Mouse (Mus musculus): Measurements from ENCODE around the gene Mei4. TPM values are rescaled to one million over a fixed set of nuclear protein-coding genes. Genes with fewer than 3 reads are reported as not detected.

The Mei4 gene
- polyA plus RNA-seq, 1 experiment from 2014 or later: 0.60 TPM

DNA sequence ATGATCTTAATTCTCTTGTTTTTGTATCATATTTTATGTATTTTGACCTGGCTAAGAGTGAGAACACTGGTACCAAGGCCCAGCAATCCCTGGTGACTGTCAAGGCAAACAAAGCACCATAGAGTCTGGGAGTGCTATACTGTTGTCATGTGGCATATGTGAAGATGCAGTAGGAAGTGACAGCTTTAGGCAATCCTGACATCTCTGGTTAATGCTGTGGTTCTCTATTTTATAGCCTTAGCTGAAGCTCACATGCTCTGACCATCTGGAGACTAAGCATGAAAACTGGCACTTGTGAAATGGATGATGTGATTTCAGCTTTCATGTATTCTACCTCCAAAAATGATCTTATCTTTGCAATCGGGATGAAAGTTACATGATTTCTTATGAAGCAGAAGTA lies 103.3 kb downstream of the Mei4 start:
- Histone ChIP-seq H3K4me3 (no peak overlapping the region), H3K9me3 (replicated peaks) (no peaks in the 10 kb centered on the region), H3K27ac (replicated peaks) (no peak overlapping the region), H3K27me3 (ENCODE audit: low read depth, poor library complexity, severe bottlenecking) (no peaks in the 10 kb centered on the region), H3K4me1 (no peaks in the 10 kb centered on the region), H3K36me3 (no peaks in the 10 kb centered on the region)
- DNase-seq (ENCODE audit: low spot score): no peak
- 98% methylated on average over 1 of the region's 1 CpGs for WGBS

GRCm38 (mm10) chr9:81968935-81969334 lies 105.5 kb downstream of the Mei4 start:
- H3K27ac ChIP-seq (replicated peaks): no peak overlapping the region
- DNase-seq (ENCODE audit: low spot score): no peak
- H3K9me3 ChIP-seq (replicated peaks): no peaks in the 10 kb centered on the region
- H3K36me3 ChIP-seq: no peaks in the 10 kb centered on the region
- no peaks in the 10 kb centered on the region for H3K4me1 ChIP-seq
- no peak overlapping the region for H3K4me3 ChIP-seq
- no peaks in the 10 kb centered on the region for H3K27me3 ChIP-seq (ENCODE audit: low read depth, poor library complexity, severe bottlenecking)
- 55% methylated on average over 2 of the region's 2 CpGs for WGBS

- no peak overlapping the region for H3K27ac ChIP-seq (replicated peaks)
- H3K36me3 ChIP-seq: no peaks in the 10 kb centered on the region
- no peak for DNase-seq (ENCODE audit: low spot score)
- no peaks in the 10 kb centered on the region for H3K9me3 ChIP-seq (replicated peaks)
- no peaks in the 10 kb centered on the region for H3K4me1 ChIP-seq
- no peak overlapping the region for H3K4me3 ChIP-seq
- 90% methylated on average over 3 of the region's 3 CpGs for WGBS
- no peaks in the 10 kb centered on the region for H3K27me3 ChIP-seq (ENCODE audit: low read depth, poor library complexity, severe bottlenecking)
Measured at GRCm38 (mm10) chr9:81982461-81982860, 119.0 kb downstream of the Mei4 start.

DNA sequence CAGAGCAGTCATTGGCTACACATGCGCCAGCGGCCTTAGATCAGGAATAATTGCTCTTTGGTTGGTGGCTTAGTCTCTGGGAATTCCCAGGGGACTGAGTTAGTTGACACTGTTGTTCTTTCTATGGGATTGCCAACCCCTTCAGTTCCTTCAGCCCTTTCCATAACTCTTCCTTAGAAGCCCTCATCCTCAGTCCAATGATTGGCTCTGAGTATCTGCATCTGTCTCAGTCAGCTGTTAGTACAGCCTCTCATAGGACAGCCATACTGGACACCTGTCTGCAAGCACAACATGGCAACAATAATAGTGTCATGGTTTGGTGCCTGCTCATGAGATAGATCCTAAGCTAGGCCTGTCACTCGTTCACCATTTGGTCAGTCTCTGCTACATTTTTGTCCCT lies 149.5 kb downstream of the Mei4 start:
- Histone ChIP-seq H3K27ac (replicated peaks) (no peak overlapping the region), H3K36me3 (no peaks in the 10 kb centered on the region), H3K27me3 (ENCODE audit: low read depth, poor library complexity, severe bottlenecking) (no peaks in the 10 kb centered on the region), H3K9me3 (replicated peaks) (no peaks in the 10 kb centered on the region), H3K4me3 (no peak overlapping the region), H3K4me1 (no peaks in the 10 kb centered on the region)
- 65% methylated on average over 3 of the region's 3 CpGs for WGBS
- DNase-seq (ENCODE audit: low spot score): no peak

- no peak overlapping the region for H3K27ac ChIP-seq (replicated peaks)
- no peaks in the 10 kb centered on the region for H3K36me3 ChIP-seq
- no peaks in the 10 kb centered on the region for H3K27me3 ChIP-seq (ENCODE audit: low read depth, poor library complexity, severe bottlenecking)
- WGBS: 97% methylated on average over 1 of the region's 1 CpGs
- no peaks in the 10 kb centered on the region for H3K9me3 ChIP-seq (replicated peaks)
- no peak for DNase-seq (ENCODE audit: low spot score)
- H3K4me1 ChIP-seq: no peaks in the 10 kb centered on the region
- no peak overlapping the region for H3K4me3 ChIP-seq
Measured at GRCm38 (mm10) chr9:82042515-82043056, 179.1 kb downstream of the Mei4 start.

- no peaks in the 10 kb centered on the region for H3K9me3 ChIP-seq (replicated peaks)
- H3K36me3 ChIP-seq: no peaks in the 10 kb centered on the region
- no peak for DNase-seq (ENCODE audit: low spot score)
- H3K27ac ChIP-seq (replicated peaks): no peak overlapping the region
- no peaks in the 10 kb centered on the region for H3K4me1 ChIP-seq
- H3K4me3 ChIP-seq: no peak overlapping the region
- 84% methylated on average over 2 of the region's 2 CpGs for WGBS
- no peaks in the 10 kb centered on the region for H3K27me3 ChIP-seq (ENCODE audit: low read depth, poor library complexity, severe bottlenecking)
Measured at GRCm38 (mm10) chr9:82044517-82044916, 181.0 kb downstream of the Mei4 start.

GRCm38 (mm10) chr9:82073832-82074231 lies 210.4 kb downstream of the Mei4 start:
- H3K9me3 ChIP-seq (replicated peaks): no peaks in the 10 kb centered on the region
- no peak for DNase-seq (ENCODE audit: low spot score)
- H3K27ac ChIP-seq (replicated peaks): no peak overlapping the region
- WGBS: 76% methylated on average over 1 of the region's 1 CpGs
- no peaks in the 10 kb centered on the region for H3K36me3 ChIP-seq
- H3K4me1 ChIP-seq: no peaks in the 10 kb centered on the region
- H3K27me3 ChIP-seq (ENCODE audit: low read depth, poor library complexity, severe bottlenecking): no peaks in the 10 kb centered on the region
- H3K4me3 ChIP-seq: no peak overlapping the region

DNA sequence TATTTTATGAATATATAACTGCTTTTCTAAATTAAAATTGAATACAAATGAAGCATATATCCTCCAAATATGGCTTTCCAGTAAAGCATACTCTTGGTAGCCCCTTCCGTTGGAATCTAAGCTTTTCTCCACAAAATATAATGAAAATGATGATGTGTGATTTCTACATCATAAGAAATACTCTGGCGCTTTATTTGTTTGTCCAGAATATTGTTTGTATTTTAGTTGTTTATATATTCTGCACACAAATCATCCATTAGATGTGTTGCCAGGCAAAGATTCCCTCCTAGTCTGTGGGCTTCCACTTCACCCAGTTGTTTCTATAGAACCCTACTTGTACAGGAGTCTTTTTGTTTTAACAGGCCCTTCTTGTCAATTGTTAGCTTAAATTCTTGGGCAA lies 211.8 kb downstream of the Mei4 start:
- Histone ChIP-seq H3K9me3 (replicated peaks) (no peaks in the 10 kb centered on the region), H3K27ac (replicated peaks) (no peak overlapping the region), H3K27me3 (ENCODE audit: low read depth, poor library complexity, severe bottlenecking) (no peaks in the 10 kb centered on the region), H3K4me3 (no peak overlapping the region), H3K4me1 (no peaks in the 10 kb centered on the region), H3K36me3 (no peaks in the 10 kb centered on the region)
- 88% methylated on average over 2 of the region's 2 CpGs for WGBS
- no peak for DNase-seq (ENCODE audit: low spot score)

DNA sequence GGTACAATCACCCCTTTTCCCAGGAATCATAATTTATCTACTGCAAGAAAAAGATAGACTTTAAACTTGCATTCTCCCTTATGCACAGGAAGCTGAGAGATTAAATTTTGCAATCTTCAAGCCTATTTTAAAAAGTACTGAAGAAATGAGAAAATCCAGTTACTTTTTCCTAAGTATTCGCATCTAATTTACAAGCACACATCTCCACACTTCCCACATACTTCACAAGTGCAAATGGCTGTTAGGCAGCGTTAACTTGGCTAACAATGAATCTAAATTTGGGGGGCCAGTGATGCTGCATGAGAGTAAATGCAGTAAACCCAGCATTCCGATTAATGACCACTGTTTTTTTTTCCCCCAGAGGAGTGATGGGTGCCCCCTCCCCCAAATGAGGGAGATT lies 232.9 kb downstream of the Mei4 start:
- 79% methylated on average over 3 of the region's 3 CpGs for WGBS
- DNase-seq (ENCODE audit: low spot score): no peak

DNA sequence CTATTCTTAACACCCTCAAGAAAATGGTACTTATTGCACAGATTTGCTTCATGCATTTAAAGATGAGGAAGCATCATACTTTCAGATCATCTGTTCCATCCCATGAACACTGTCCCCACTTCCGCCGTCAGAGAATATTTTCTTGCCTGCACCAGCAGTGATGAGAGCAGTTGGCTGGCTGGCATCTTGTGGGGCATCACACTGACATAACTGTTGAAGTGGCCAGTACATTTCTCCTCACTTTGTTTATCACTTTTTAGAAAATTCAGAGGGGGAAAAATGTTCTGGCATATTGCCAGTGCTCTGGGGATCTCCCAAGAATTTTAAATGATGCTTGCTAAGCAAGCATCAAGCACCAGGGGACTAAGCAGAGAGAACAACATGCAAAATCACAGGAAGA lies 251.4 kb downstream of the Mei4 start:
- Histone ChIP-seq H3K9me3 (replicated peaks) (no peaks in the 10 kb centered on the region), H3K36me3 (no peaks in the 10 kb centered on the region), H3K4me3 (no peak overlapping the region), H3K4me1 (no peaks in the 10 kb centered on the region), H3K27me3 (ENCODE audit: low read depth, poor library complexity, severe bottlenecking) (no peaks in the 10 kb centered on the region), H3K27ac (replicated peaks) (no peak overlapping the region)
- 92% methylated on average over 2 of the region's 2 CpGs for WGBS
- DNase-seq (ENCODE audit: low spot score): no peak

More for the DNA sequence above, 232.9 kb downstream of the Mei4 start:
- Histone ChIP-seq H3K36me3 (no peaks in the 10 kb centered on the region), H3K4me1 (no peaks in the 10 kb centered on the region), H3K4me3 (no peak overlapping the region), H3K27me3 (ENCODE audit: low read depth, poor library complexity, severe bottlenecking) (no peaks in the 10 kb centered on the region), H3K9me3 (replicated peaks) (no peaks in the 10 kb centered on the region), H3K27ac (replicated peaks) (no peak overlapping the region)

GRCm38 (mm10) chr9:82136119-82136518 lies 272.6 kb downstream of the Mei4 start:
- H3K4me1 ChIP-seq: no peaks in the 10 kb centered on the region
- no peak overlapping the region for H3K4me3 ChIP-seq
- H3K27me3 ChIP-seq (ENCODE audit: low read depth, poor library complexity, severe bottlenecking): no peaks in the 10 kb centered on the region
- no peak overlapping the region for H3K27ac ChIP-seq (replicated peaks)
- no peaks in the 10 kb centered on the region for H3K9me3 ChIP-seq (replicated peaks)
- no peaks in the 10 kb centered on the region for H3K36me3 ChIP-seq
- DNase-seq (ENCODE audit: low spot score): no peak

GRCm38 (mm10) chr9:82160143-82160542 lies 296.7 kb downstream of the Mei4 start:
- 62% methylated on average over 9 of the region's 9 CpGs for WGBS
- no peak for DNase-seq (ENCODE audit: low spot score)
- Histone ChIP-seq H3K36me3 (no peaks in the 10 kb centered on the region), H3K27ac (replicated peaks) (no peak overlapping the region), H3K4me1 (no peaks in the 10 kb centered on the region), H3K4me3 (no peak overlapping the region), H3K9me3 (replicated peaks) (no peaks in the 10 kb centered on the region), H3K27me3 (ENCODE audit: low read depth, poor library complexity, severe bottlenecking) (no peaks in the 10 kb centered on the region)

GRCm38 (mm10) chr9:82162415-82162814 lies 298.9 kb downstream of the Mei4 start:
- Histone ChIP-seq H3K27me3 (ENCODE audit: low read depth, poor library complexity, severe bottlenecking) (no peaks in the 10 kb centered on the region), H3K27ac (replicated peaks) (no peak overlapping the region), H3K4me1 (no peaks in the 10 kb centered on the region), H3K36me3 (no peaks in the 10 kb centered on the region), H3K4me3 (no peak overlapping the region), H3K9me3 (replicated peaks) (no peaks in the 10 kb centered on the region)
- 84% methylated on average over 4 of the region's 4 CpGs for WGBS
- no peak for DNase-seq (ENCODE audit: low spot score)

DNA sequence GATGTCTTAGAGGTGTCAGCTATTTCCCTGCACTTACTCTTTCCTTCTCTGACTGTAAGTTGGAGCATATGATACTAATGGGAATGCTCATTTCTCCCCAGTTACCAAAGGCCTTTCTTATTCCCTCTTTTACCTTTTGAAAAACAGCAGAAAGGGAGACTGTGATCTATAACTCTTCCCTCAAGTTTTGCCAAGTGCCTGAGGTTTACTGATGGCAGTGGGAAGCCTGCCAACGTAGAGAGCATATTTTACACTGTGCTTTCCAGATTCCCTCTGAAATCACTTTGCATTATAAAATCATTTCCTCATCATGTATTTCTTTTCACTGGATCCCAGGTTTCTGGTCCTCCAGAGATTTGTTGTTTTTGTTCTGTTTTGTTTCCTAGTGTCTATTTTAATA lies 354.5 kb downstream of the Mei4 start:
- Histone ChIP-seq H3K4me1 (no peaks in the 10 kb centered on the region), H3K36me3 (no peaks in the 10 kb centered on the region), H3K4me3 (no peak overlapping the region), H3K9me3 (replicated peaks) (no peaks in the 10 kb centered on the region), H3K27me3 (ENCODE audit: low read depth, poor library complexity, severe bottlenecking) (no peaks in the 10 kb centered on the region), H3K27ac (replicated peaks) (no peak overlapping the region)
- WGBS: 91% methylated on average over 1 of the region's 1 CpGs
- no peak for DNase-seq (ENCODE audit: low spot score)
